Mouse (Mus musculus): ENCODE measurements at regions not wholly inside any gene's neighbourhood (a gene's known extent, or its start where the extent isn't known, plus 50 kb on each side); places are given as distances from the start of the nearest gene placed in this dataset.

- no peaks in the 10 kb centered on the region for H3K9me3 ChIP-seq
- 98% methylated on average over 8 of the region's 8 CpGs for WGBS
- H3K4me1 ChIP-seq, result no peaks in the 10 kb centered on the region
- no peaks in the 10 kb centered on the region for H3K36me3 ChIP-seq (replicated peaks)
- no peak overlapping the region for H3K27ac ChIP-seq
- no peak for DNase-seq (ENCODE audit: extremely low spot score, low spot score)
- no peak overlapping the region for H3K4me3 ChIP-seq
- H3K27me3 ChIP-seq (ENCODE audit: poor library complexity, severe bottlenecking), result no peaks in the 10 kb centered on the region
Observed at GRCm38 (mm10) chr10:44640620-44641019, 112.3 kb upstream of the Prdm1 start.

GRCm38 (mm10) chr10:44638678-44639077 is 110.4 kb upstream of the Prdm1 start:
- Histone ChIP-seq H3K4me3 (no peak overlapping the region), H3K36me3 (replicated peaks) (no peaks in the 10 kb centered on the region), H3K9me3 (no peaks in the 10 kb centered on the region), H3K27me3 (ENCODE audit: poor library complexity, severe bottlenecking) (no peaks in the 10 kb centered on the region), H3K27ac (no peak overlapping the region), H3K4me1 (no peaks in the 10 kb centered on the region; the same call in 1 of the 2 replicates)
- 88% methylated on average over 2 of the region's 2 CpGs for WGBS
- DNase-seq (ENCODE audit: extremely low spot score, low spot score), result no peak

GRCm38 (mm10) chr10:44636786-44637185 is 108.5 kb upstream of the Prdm1 start:
- Histone ChIP-seq H3K4me3 (no peak overlapping the region), H3K27ac (no peak overlapping the region), H3K36me3 (replicated peaks) (no peaks in the 10 kb centered on the region), H3K9me3 (no peaks in the 10 kb centered on the region), H3K27me3 (ENCODE audit: poor library complexity, severe bottlenecking) (no peaks in the 10 kb centered on the region), H3K4me1 (no peaks in the 10 kb centered on the region; the same call in 1 of the 2 replicates)
- DNase-seq (ENCODE audit: extremely low spot score, low spot score), result no peak
- WGBS, result 84% methylated on average over 3 of the region's 3 CpGs

- no peak overlapping the region for H3K4me3 ChIP-seq
- H3K9me3 ChIP-seq, result no peaks in the 10 kb centered on the region
- DNase-seq (ENCODE audit: extremely low spot score, low spot score), result no peak
- H3K27me3 ChIP-seq (ENCODE audit: poor library complexity, severe bottlenecking), result no peaks in the 10 kb centered on the region
- no peaks in the 10 kb centered on the region; the same call in 1 of the 2 replicates for H3K4me1 ChIP-seq
- no peak overlapping the region for H3K27ac ChIP-seq
- no peaks in the 10 kb centered on the region for H3K36me3 ChIP-seq (replicated peaks)
Observed at GRCm38 (mm10) chr10:44636061-44636460, 107.8 kb upstream of the Prdm1 start.

GRCm38 (mm10) chr10:44631584-44631983 is 103.3 kb upstream of the Prdm1 start:
- no peak overlapping the region for H3K27ac ChIP-seq
- H3K27me3 ChIP-seq (ENCODE audit: poor library complexity, severe bottlenecking), result no peaks in the 10 kb centered on the region
- DNase-seq (ENCODE audit: extremely low spot score, low spot score), result no peak
- no peaks in the 10 kb centered on the region for H3K36me3 ChIP-seq (replicated peaks)
- H3K4me3 ChIP-seq, result no peak overlapping the region
- no peaks in the 10 kb centered on the region for H3K9me3 ChIP-seq
- peaks cover 6% of the 10 kb centered on the region for H3K4me1 ChIP-seq
- WGBS, result 87% methylated on average over 8 of the region's 8 CpGs

- WGBS, result 77% methylated on average over 13 of the region's 13 CpGs
- Histone ChIP-seq H3K36me3 (replicated peaks) (no peaks in the 10 kb centered on the region), H3K4me3 (no peak overlapping the region), H3K4me1 (peaks cover 6% of the 10 kb centered on the region), H3K9me3 (no peaks in the 10 kb centered on the region), H3K27me3 (ENCODE audit: poor library complexity, severe bottlenecking) (no peaks in the 10 kb centered on the region), H3K27ac (peak overlapping the region; percentile 20; the same call in 1 of the 2 replicates)
- DNase-seq (ENCODE audit: extremely low spot score, low spot score), result no peak
Observed at GRCm38 (mm10) chr10:44630485-44630884, 102.2 kb upstream of the Prdm1 start.

GRCm38 (mm10) chr10:44628387-44628786 is 100.1 kb upstream of the Prdm1 start:
- Histone ChIP-seq H3K27ac (no peak overlapping the region), H3K4me3 (no peak overlapping the region), H3K36me3 (replicated peaks) (no peaks in the 10 kb centered on the region), H3K27me3 (ENCODE audit: poor library complexity, severe bottlenecking) (no peaks in the 10 kb centered on the region), H3K4me1 (peaks cover 6% of the 10 kb centered on the region), H3K9me3 (no peaks in the 10 kb centered on the region)
- WGBS, result 93% methylated on average over 3 of the region's 3 CpGs
- no peak for DNase-seq (ENCODE audit: extremely low spot score, low spot score)

GRCm38 (mm10) chr10:44627431-44627830 is 99.1 kb upstream of the Prdm1 start:
- no peak overlapping the region for H3K4me3 ChIP-seq
- DNase-seq (ENCODE audit: extremely low spot score, low spot score), result no peak
- no peak overlapping the region for H3K27ac ChIP-seq
- no peaks in the 10 kb centered on the region for H3K36me3 ChIP-seq (replicated peaks)
- H3K27me3 ChIP-seq (ENCODE audit: poor library complexity, severe bottlenecking), result no peaks in the 10 kb centered on the region
- WGBS, result 95% methylated on average over 3 of the region's 3 CpGs
- H3K9me3 ChIP-seq, result no peaks in the 10 kb centered on the region
- H3K4me1 ChIP-seq, result peaks cover 6% of the 10 kb centered on the region

- Histone ChIP-seq H3K27ac (no peak overlapping the region), H3K4me3 (no peak overlapping the region), H3K27me3 (ENCODE audit: poor library complexity, severe bottlenecking) (no peaks in the 10 kb centered on the region), H3K4me1 (peaks cover 2% of the 10 kb centered on the region; the same call in 1 of the 2 replicates), H3K9me3 (no peaks in the 10 kb centered on the region), H3K36me3 (replicated peaks) (no peaks in the 10 kb centered on the region)
- WGBS, result 76% methylated on average over 4 of the region's 4 CpGs
- DNase-seq (ENCODE audit: extremely low spot score, low spot score), result no peak
Observed at GRCm38 (mm10) chr10:44625521-44625920, 97.2 kb upstream of the Prdm1 start.

- no peaks in the 10 kb centered on the region for H3K36me3 ChIP-seq (replicated peaks)
- H3K27me3 ChIP-seq (ENCODE audit: poor library complexity, severe bottlenecking), result no peaks in the 10 kb centered on the region
- no peak for DNase-seq (ENCODE audit: extremely low spot score, low spot score)
- no peaks in the 10 kb centered on the region for H3K9me3 ChIP-seq
- H3K4me3 ChIP-seq, result no peak overlapping the region
- H3K4me1 ChIP-seq, result no peaks in the 10 kb centered on the region
- H3K27ac ChIP-seq, result no peak overlapping the region
- WGBS, result 79% methylated on average over 1 of the region's 1 CpGs
Observed at GRCm38 (mm10) chr10:44615586-44615985, 87.3 kb upstream of the Prdm1 start.

- no peak overlapping the region for H3K27ac ChIP-seq
- no peak for DNase-seq (ENCODE audit: extremely low spot score, low spot score)
- WGBS, result 95% methylated on average over 7 of the region's 7 CpGs
- H3K27me3 ChIP-seq (ENCODE audit: poor library complexity, severe bottlenecking), result no peaks in the 10 kb centered on the region
- H3K4me1 ChIP-seq, result no peaks in the 10 kb centered on the region
- no peaks in the 10 kb centered on the region for H3K9me3 ChIP-seq
- no peaks in the 10 kb centered on the region for H3K36me3 ChIP-seq (replicated peaks)
- no peak overlapping the region for H3K4me3 ChIP-seq
Observed at GRCm38 (mm10) chr10:44612571-44612970, 84.3 kb upstream of the Prdm1 start.

- DNase-seq (ENCODE audit: extremely low spot score, low spot score), result no peak
- H3K9me3 ChIP-seq, result no peaks in the 10 kb centered on the region
- H3K27ac ChIP-seq, result no peak overlapping the region
- H3K36me3 ChIP-seq (replicated peaks), result no peaks in the 10 kb centered on the region
- H3K27me3 ChIP-seq (ENCODE audit: poor library complexity, severe bottlenecking), result no peaks in the 10 kb centered on the region
- H3K4me1 ChIP-seq, result no peaks in the 10 kb centered on the region
- 92% methylated on average over 5 of the region's 5 CpGs for WGBS
- no peak overlapping the region for H3K4me3 ChIP-seq
Observed at GRCm38 (mm10) chr10:44611399-44611798, 83.1 kb upstream of the Prdm1 start.

- Histone ChIP-seq H3K36me3 (replicated peaks) (no peaks in the 10 kb centered on the region), H3K27ac (no peak overlapping the region), H3K9me3 (no peaks in the 10 kb centered on the region), H3K4me1 (no peaks in the 10 kb centered on the region), H3K27me3 (ENCODE audit: poor library complexity, severe bottlenecking) (no peaks in the 10 kb centered on the region), H3K4me3 (no peak overlapping the region)
- WGBS, result 81% methylated on average over 6 of the region's 6 CpGs
- no peak for DNase-seq (ENCODE audit: extremely low spot score, low spot score)
Observed at GRCm38 (mm10) chr10:44609187-44609586, 80.9 kb upstream of the Prdm1 start.

GRCm38 (mm10) chr10:44607334-44607851 is 79.1 kb upstream of the Prdm1 start:
- Histone ChIP-seq H3K4me1 (no peaks in the 10 kb centered on the region), H3K27ac (no peak overlapping the region), H3K4me3 (no peak overlapping the region), H3K27me3 (ENCODE audit: poor library complexity, severe bottlenecking) (no peaks in the 10 kb centered on the region), H3K36me3 (replicated peaks) (no peaks in the 10 kb centered on the region), H3K9me3 (no peaks in the 10 kb centered on the region)
- 83% methylated on average over 5 of the region's 5 CpGs for WGBS
- no peak for DNase-seq (ENCODE audit: extremely low spot score, low spot score)
